Mouse (Mus musculus) common myeloid progenitor, adult 5-6 weeks (primary cell): ENCODE measurements around the gene Entpd5. TPM values are rescaled to one million over a fixed set of nuclear protein-coding genes. Genes with fewer than 3 reads are reported as not detected.
"Not testable (repeated sequence)": the region's sequence is repeated elsewhere in the genome, so short reads cannot be mapped to it uniquely, and the experiment has no call there.

Source experiments
- ATAC-seq: replicated peaks from 2 replicates; pipeline ENCODE4 v1.8.0; 2016; ENCODE audit warnings: low read depth, mild to moderate bottlenecking, moderate TSS enrichment, inconsistent platforms; ENCODE audit not compliant: poor library complexity, severe bottlenecking
- total RNA-seq: library from RNA; stranded (forward); fragments of 200-1000, 187-1606 nt; gene quantifications from 2 replicates; pipeline ENCODE4 v1.2.3, GENCODE M21; 2017

The Entpd5 gene
- total RNA-seq, 1 experiment from 2014 or later, result 23.4 TPM

- ATAC-seq, result peak; percentile 93
Measured at GRCm38 (mm10) chr12:84361555-84362489, 47.0 kb downstream of the Entpd5 start, which contains the start of the genes Coq6 and Fam161b. Coq6 (plus strand) TSS chr12:84361657. Fam161b (minus strand) TSS chr12:84361833.

- ATAC-seq, result not testable (repeated sequence)
Measured at GRCm38 (mm10) chr12:84358699-84359098, 50.1 kb downstream of the Entpd5 start.

GRCm38 (mm10) chr12:84347192-84347591, 61.6 kb downstream of the Entpd5 start:
- ATAC-seq, result peak; percentile 87

GRCm38 (mm10) chr12:84336963-84337625, 71.7 kb downstream of the Entpd5 start:
- ATAC-seq, result peak; percentile 93

- no peak for ATAC-seq
Measured at GRCm38 (mm10) chr12:84327111-84327512, 81.7 kb downstream of the Entpd5 start.

Other genes starting within 250 kb of the Entpd5 start
- gene Elmsan1, start 190.1 kb downstream of the Entpd5 start, total RNA-seq, result 13.0 and 15.1 TPM in 2 replicates
- gene Ptgr2, start 123.8 kb downstream of the Entpd5 start, total RNA-seq, result 47.0 and 55.7 TPM in 2 replicates
- gene Zfp410, start 92.2 kb downstream of the Entpd5 start, total RNA-seq, result 47.0 and 51.8 TPM in 2 replicates
- gene Coq6, start 47.4 kb downstream of the Entpd5 start, total RNA-seq, result 12.7 and 17.5 TPM in 2 replicates
- gene Fam161b, start 47.2 kb downstream of the Entpd5 start, total RNA-seq, result 1.8 and 2.2 TPM in 2 replicates
- gene Bbof1, start within 50 bp of the Entpd5 start, total RNA-seq, result 4.1 and 5.0 TPM in 2 replicates
- 29.2 and 34.4 TPM in 2 replicates for gene Rnf113a2, start 8.2 kb upstream of the Entpd5 start, total RNA-seq
- 11.0 and 16.4 TPM in 2 replicates for gene Aldh6a1, start 42.0 kb upstream of the Entpd5 start, total RNA-seq
- gene Lin52, start 42.4 kb upstream of the Entpd5 start, total RNA-seq, result 15.2 and 19.7 TPM in 2 replicates
- gene Vsx2, start 160.7 kb upstream of the Entpd5 start, total RNA-seq, result not detected in 2 replicates
- gene Abcd4, start 208.4 kb upstream of the Entpd5 start, total RNA-seq, result 1.9 and 4.1 TPM in 2 replicates
- gene Vrtn, start 232.0 kb upstream of the Entpd5 start, total RNA-seq, result not detected in 2 replicates